Comparison of ENCODE assay signal across 8 mouse cellular contexts in the genomic region with DNA sequence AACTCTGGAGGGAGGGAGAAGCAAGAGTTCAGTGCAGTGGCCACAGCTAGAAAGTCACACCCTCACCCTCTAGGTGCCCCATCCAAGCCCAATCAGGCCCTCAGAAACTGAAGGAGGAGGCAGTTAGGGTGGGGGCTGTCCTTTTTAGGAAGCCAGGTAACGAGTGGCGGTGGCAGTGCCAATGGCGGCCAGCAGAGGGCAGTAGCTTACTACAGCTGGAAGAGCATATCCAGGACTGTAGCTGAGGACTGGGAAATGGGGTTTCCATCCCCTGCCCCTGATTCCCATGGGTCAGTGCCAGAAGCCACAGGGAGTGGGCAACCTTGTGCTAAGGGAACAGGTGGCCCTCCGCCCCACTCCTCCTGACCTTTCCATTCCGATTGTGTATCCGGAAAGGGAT. TPM values are rescaled to one million over a fixed set of nuclear protein-coding genes. Genes with fewer than 3 reads are reported as not detected.
DNase-seq lines count a peak whose midpoint lies in the region; ATAC-seq lines count a peak whose summit lies in the region.

No protein-coding gene starts in this region.

- H3K9ac ChIP-seq in hindbrain, embryonic 11.5 days (ENCODE audit: low read depth, low read length): no peak overlapping the region

- no peaks in the 10 kb centered on the region for H3K27me3 ChIP-seq in hindbrain, embryonic 11.5 days (ENCODE audit: control insufficient read depth, insufficient read depth, low read length)

- no peaks in the 10 kb centered on the region for H3K9me3 ChIP-seq in hindbrain, embryonic 11.5 days (ENCODE audit: control insufficient read depth, low read length)

- no peak overlapping the region for H3K4me3 ChIP-seq in hindbrain, embryonic 11.5 days (ENCODE audit: low read depth, low read length)

- H3K4me2 ChIP-seq in hindbrain, embryonic 11.5 days (replicated peaks; ENCODE audit: low read depth, low read length): no peak overlapping the region

- 0 out of 2 replicates have a peak, but pooled peaks cover 4% of the 10 kb centered on the region for H3K4me1 ChIP-seq in hindbrain, embryonic 11.5 days (replicated peaks; ENCODE audit: control insufficient read depth, insufficient read depth, low read length)

- WGBS in hindbrain, embryonic 11.5 days: 22% methylated on average over 6 of the region's 6 CpGs

- ATAC-seq in hindbrain, embryonic 11.5 days (ENCODE audit: low FRiP score): 0 out of 2 replicates have a peak, but pooled peaks have one; percentile 25

- peaks cover 8% of the 10 kb centered on the region; the same call in 1 of the 2 replicates for H3K36me3 ChIP-seq in hindbrain, embryonic 11.5 days (ENCODE audit: control insufficient read depth, insufficient read depth, low read length)

- H3K27ac ChIP-seq in hindbrain, embryonic 11.5 days (ENCODE audit: low read depth, low read length): no peak overlapping the region

- peak; percentile 84 for DNase-seq in MN1 (ENCODE audit: low spot score)
- DNase-seq in cerebellum, adult 18-20 months: peak; percentile 83 to 88
- peak; percentile 81 for DNase-seq in forelimb bud, embryonic 11.5 days (ENCODE audit: low read depth, low spot score)
- DNase-seq in hindbrain, embryonic 11.5 days (ENCODE audit: low spot score): peak; percentile 92
- DNase-seq in layer of hippocampus, adult 9-11 months: peak; percentile 73
- DNase-seq in lung, postnatal 14 days: peak; percentile 93
- DNase-seq in retina, embryonic 14.5 days (ENCODE audit: low spot score): peak; percentile 91
- DNase-seq in thymus, postnatal 25 days: peak; percentile 93

RNA-seq across cellular contexts. Expression of gene Timm22, which starts 49.5 kb away (rescaled TPM):
- 113 and 116 TPM in 2 replicates for polyA plus RNA-seq in hindbrain, embryonic 11.5 days (2014; fragmentation: Nextera tagmentation; extraction: Ambion mirVana)

RNA-seq across cellular contexts. Expression of gene Nxn, which starts 57.3 kb away (rescaled TPM):
- 40.0 and 45.2 TPM in 2 replicates for polyA plus RNA-seq in hindbrain, embryonic 11.5 days (2014; fragmentation: Nextera tagmentation; extraction: Ambion mirVana)
